Mouse (Mus musculus): Measurements from ENCODE around the gene Lancl1.

The Lancl1 gene

GRCm38 (mm10) chr1:67038246-67038987 is at the start of gene Lancl1:
TSS of gene Lancl1 (minus strand) at chr1:67038872.
- DNase-seq (ENCODE audit: extremely low spot score) = peak; percentile 82

- no peak for DNase-seq (ENCODE audit: extremely low spot score)
Observed at GRCm38 (mm10) chr1:67079146-67079545, 40.5 kb upstream of the Lancl1 start.

- no peak for DNase-seq (ENCODE audit: extremely low spot score)
Observed at GRCm38 (mm10) chr1:67078666-67079065, 40.0 kb upstream of the Lancl1 start.

- no peak for DNase-seq (ENCODE audit: extremely low spot score)
Observed at GRCm38 (mm10) chr1:67077739-67078138, 39.1 kb upstream of the Lancl1 start.

- DNase-seq (ENCODE audit: extremely low spot score) = no peak
Observed at GRCm38 (mm10) chr1:67067561-67067960, 28.9 kb upstream of the Lancl1 start.

GRCm38 (mm10) chr1:67065347-67066270 is 26.9 kb upstream of the Lancl1 start:
- no peak for DNase-seq (ENCODE audit: extremely low spot score)

- DNase-seq (ENCODE audit: extremely low spot score) = peak; percentile 64
Observed at GRCm38 (mm10) chr1:67061456-67062085, 22.9 kb upstream of the Lancl1 start.

GRCm38 (mm10) chr1:67055816-67056215 is 17.1 kb upstream of the Lancl1 start:
- DNase-seq (ENCODE audit: extremely low spot score) = no peak

GRCm38 (mm10) chr1:67052721-67053120 is 14.0 kb upstream of the Lancl1 start:
- no peak for DNase-seq (ENCODE audit: extremely low spot score)

- no peak for DNase-seq (ENCODE audit: extremely low spot score)
Observed at GRCm38 (mm10) chr1:67049600-67049999, 10.9 kb upstream of the Lancl1 start.

GRCm38 (mm10) chr1:67048696-67049095 is 10.0 kb upstream of the Lancl1 start:
- DNase-seq (ENCODE audit: extremely low spot score) = no peak

- no peak for DNase-seq (ENCODE audit: extremely low spot score)
Observed at GRCm38 (mm10) chr1:67045100-67045499, 6.4 kb upstream of the Lancl1 start.

GRCm38 (mm10) chr1:67042583-67042982 is 3.9 kb upstream of the Lancl1 start:
- no peak for DNase-seq (ENCODE audit: extremely low spot score)

- no peak for DNase-seq (ENCODE audit: extremely low spot score)
Observed at GRCm38 (mm10) chr1:67039083-67039482, 411 bp upstream of the Lancl1 start.

GRCm38 (mm10) chr1:67037198-67037597 is 1.5 kb downstream of the Lancl1 start:
- DNase-seq (ENCODE audit: extremely low spot score) = no peak

GRCm38 (mm10) chr1:67033278-67033677 is 5.4 kb downstream of the Lancl1 start:
- no peak for DNase-seq (ENCODE audit: extremely low spot score)

- DNase-seq (ENCODE audit: extremely low spot score) = no peak
Observed at GRCm38 (mm10) chr1:67026927-67027511, 11.7 kb downstream of the Lancl1 start.

- no peak for DNase-seq (ENCODE audit: extremely low spot score)
Observed at GRCm38 (mm10) chr1:67026142-67026541, 12.5 kb downstream of the Lancl1 start.

GRCm38 (mm10) chr1:67022767-67023166 is 15.9 kb downstream of the Lancl1 start:
- DNase-seq (ENCODE audit: extremely low spot score) = no peak

- DNase-seq (ENCODE audit: extremely low spot score) = no peak
Observed at GRCm38 (mm10) chr1:67022051-67022450, 16.6 kb downstream of the Lancl1 start.

- no peak for DNase-seq (ENCODE audit: extremely low spot score)
Observed at GRCm38 (mm10) chr1:67020637-67021161, 18.0 kb downstream of the Lancl1 start.

Data from embryo, embryonic 9.5 days (tissue).